Mouse (Mus musculus) layer of hippocampus, adult 2 months (tissue): Measurements from ENCODE around the gene Arhgap9. TPM values are rescaled to one million over a fixed set of nuclear protein-coding genes. Genes with fewer than 3 reads are reported as not detected.

Experiments
- DNase-seq, 2 experiments: peaks; one replicate each; pipeline ENCODE4 v3.0.0; 2022; ENCODE audit warnings: low spot score in 2 of 2
- H3K27ac ChIP-seq: fragments of 200-600 bp; 2 replicates; pipeline ENCODE4 v1.8.1; 2022
- H3K4me3 ChIP-seq: fragments of 200-600 bp; 2 replicates; pipeline ENCODE4 v1.8.1; 2022; ENCODE audit warnings: mild to moderate bottlenecking
- CTCF ChIP-seq: fragments of 200-600 bp; conservative IDR thresholded peaks from 2 replicates; pipeline ENCODE4 v1.8.1; 2022; ENCODE audit warnings: antibody characterized with exemption, mild to moderate bottlenecking, moderate library complexity
- total RNA-seq, 2 experiments: library from RNA; stranded (reverse); gene quantifications; 2 replicates each; pipeline ENCODE4 v1.2.3; 2021

Arhgap9 gene
- total RNA-seq, 2 experiments from 2014 or later, result 0.56 to 0.79 TPM

- H3K27ac ChIP-seq, result peak overlapping the region; percentile 6; the same call in 1 of the 2 replicates
- no peak for DNase-seq
- no peak overlapping the region for H3K4me3 ChIP-seq
- TF ChIP-seq CTCF, result no peak
Measured at GRCm38 (mm10) chr10:127349810-127350209, 28.0 kb downstream of the Arhgap9 start.

- peak; percentile 91 for TF ChIP-seq CTCF
- peak; percentile 56 to 76 for DNase-seq
- Histone ChIP-seq H3K4me3 (peak overlapping the region; percentile 40), H3K27ac (no peak overlapping the region; the same call in 1 of the 2 replicates)
Measured at GRCm38 (mm10) chr10:127350594-127351284, 29.0 kb downstream of the Arhgap9 start.

GRCm38 (mm10) chr10:127351285-127351595 is 29.5 kb downstream of the Arhgap9 start:
- no peak overlapping the region for H3K27ac ChIP-seq
- TF ChIP-seq CTCF, result no peak
- H3K4me3 ChIP-seq, result no peak overlapping the region
- DNase-seq, result no peak

GRCm38 (mm10) chr10:127351719-127352118 is 30.0 kb downstream of the Arhgap9 start:
- DNase-seq, result no peak
- Histone ChIP-seq H3K27ac (no peak overlapping the region), H3K4me3 (no peak overlapping the region)
- TF ChIP-seq CTCF, result no peak

- no peak for TF ChIP-seq CTCF
- H3K27ac ChIP-seq, result no peak overlapping the region
- DNase-seq, result no peak
- no peak overlapping the region for H3K4me3 ChIP-seq
Measured at GRCm38 (mm10) chr10:127352187-127352586, 30.4 kb downstream of the Arhgap9 start.

- no peak for DNase-seq
Measured at GRCm38 (mm10) chr10:127352766-127353165, 31.0 kb downstream of the Arhgap9 start.

GRCm38 (mm10) chr10:127353909-127354895 is 32.4 kb downstream of the Arhgap9 start, which contains the start of gene Inhbe:
Gene Inhbe (minus strand): TSS chr10:127354411.
- Histone ChIP-seq H3K4me3 (no peak within 1 kb of the TSS), H3K27ac (peak within 1 kb of the TSS; percentile 78)
- DNase-seq, result peak; percentile 59 to 72
- peak; percentile 65 for TF ChIP-seq CTCF

More at GRCm38 (mm10) chr10:127352766-127353165, 31.0 kb downstream of the Arhgap9 start:
- no peak for TF ChIP-seq CTCF
- Histone ChIP-seq H3K27ac (no peak overlapping the region), H3K4me3 (no peak overlapping the region)

GRCm38 (mm10) chr10:127355336-127355735 is 33.6 kb downstream of the Arhgap9 start:
- no peak for TF ChIP-seq CTCF
- DNase-seq, result no peak
- Histone ChIP-seq H3K27ac (peak overlapping the region; percentile 78), H3K4me3 (no peak overlapping the region)

- no peak for DNase-seq
- no peak for TF ChIP-seq CTCF
- H3K27ac ChIP-seq, result no peak overlapping the region
- no peak overlapping the region for H3K4me3 ChIP-seq
Measured at GRCm38 (mm10) chr10:127360714-127361113, 39.0 kb downstream of the Arhgap9 start.

GRCm38 (mm10) chr10:127367116-127367515 is 45.4 kb downstream of the Arhgap9 start:
- TF ChIP-seq CTCF, result no peak
- Histone ChIP-seq H3K4me3 (no peak overlapping the region), H3K27ac (no peak overlapping the region)
- no peak for DNase-seq

GRCm38 (mm10) chr10:127368273-127368672 is 46.5 kb downstream of the Arhgap9 start:
- Histone ChIP-seq H3K27ac (no peak overlapping the region), H3K4me3 (no peak overlapping the region)
- TF ChIP-seq CTCF, result no peak
- no peak for DNase-seq

- no peak within 1 kb of the TSS for H3K27ac ChIP-seq
- no peak for TF ChIP-seq CTCF
- DNase-seq, result no peak
- no peak within 1 kb of the TSS for H3K4me3 ChIP-seq
Measured at GRCm38 (mm10) chr10:127369834-127370820, 48.4 kb downstream of the Arhgap9 start, which contains the start of gene Inhbc. Gene Inhbc (minus strand): TSS chr10:127370431.
